Mouse (Mus musculus): ENCODE results near the gene Ncan. TPM values are rescaled to one million over a fixed set of nuclear protein-coding genes. Genes with fewer than 3 reads are reported as not detected.

Ncan gene
- polyA plus RNA-seq, 1 experiment from 2014 or later, result 0.13 TPM

Small RNA genes lying within 50 kb of the gene (microRNA-seq; reads per million reads assigned to microRNA genes)
- gene Mir7066, result not detected

Other genes starting within 250 kb of the Ncan start
- gene Cilp2, start 233.2 kb downstream of the Ncan start, polyA plus RNA-seq (2015; fragmentation: Nextera tagmentation; extraction: Ambion mirVana), result 0.29 and 0.47 TPM in 2 replicates
- gene Tssk6, start 218.7 kb downstream of the Ncan start, polyA plus RNA-seq (2015; fragmentation: Nextera tagmentation; extraction: Ambion mirVana), result 1.1 and 2.0 TPM in 2 replicates
- gene Ndufa13, start 218.3 kb downstream of the Ncan start, polyA plus RNA-seq (2015; fragmentation: Nextera tagmentation; extraction: Ambion mirVana), result 372 and 379 TPM in 2 replicates
- gene Yjefn3, start 218.2 kb downstream of the Ncan start, polyA plus RNA-seq (2015; fragmentation: Nextera tagmentation; extraction: Ambion mirVana), result 8.2 and 8.7 TPM in 2 replicates
- gene Gatad2a, start 124.5 kb downstream of the Ncan start, polyA plus RNA-seq (2015; fragmentation: Nextera tagmentation; extraction: Ambion mirVana), result 26.2 and 26.8 TPM in 2 replicates
- 38.4 and 42.9 TPM in 2 replicates for gene Mau2, start 78.1 kb downstream of the Ncan start, polyA plus RNA-seq (2015; fragmentation: Nextera tagmentation; extraction: Ambion mirVana)
- 30.0 and 30.4 TPM in 2 replicates for gene Sugp1, start 78.1 kb downstream of the Ncan start, polyA plus RNA-seq (2015; fragmentation: Nextera tagmentation; extraction: Ambion mirVana)
- 0.96 and 1.4 TPM in 2 replicates for gene Tm6sf2, start 47.9 kb downstream of the Ncan start, polyA plus RNA-seq (2015; fragmentation: Nextera tagmentation; extraction: Ambion mirVana)
- gene Hapln4, start 37.4 kb downstream of the Ncan start, polyA plus RNA-seq (2015; fragmentation: Nextera tagmentation; extraction: Ambion mirVana), result 0.04 TPM in 1 of 2 replicates, not detected in the other
- gene Nr2c2ap, start 10.5 kb upstream of the Ncan start, polyA plus RNA-seq (2015; fragmentation: Nextera tagmentation; extraction: Ambion mirVana), result 35.7 and 37.8 TPM in 2 replicates
- 18.9 and 21.0 TPM in 2 replicates for gene Rfxank, start 18.3 kb upstream of the Ncan start, polyA plus RNA-seq (2015; fragmentation: Nextera tagmentation; extraction: Ambion mirVana)
- gene Borcs8, start 18.6 kb upstream of the Ncan start, polyA plus RNA-seq (2015; fragmentation: Nextera tagmentation; extraction: Ambion mirVana), result 38.0 and 40.1 TPM in 2 replicates
- gene Mef2b, start 18.8 kb upstream of the Ncan start, polyA plus RNA-seq (2015; fragmentation: Nextera tagmentation; extraction: Ambion mirVana), result 0.51 and 1.1 TPM in 2 replicates
- gene Tmem161a, start 51.5 kb upstream of the Ncan start, polyA plus RNA-seq (2015; fragmentation: Nextera tagmentation; extraction: Ambion mirVana), result 88.9 and 103 TPM in 2 replicates
- gene Slc25a42, start 91.4 kb upstream of the Ncan start, polyA plus RNA-seq (2015; fragmentation: Nextera tagmentation; extraction: Ambion mirVana), result 11.7 and 13.7 TPM in 2 replicates
- gene Sugp2, start 113.4 kb upstream of the Ncan start, polyA plus RNA-seq (2015; fragmentation: Nextera tagmentation; extraction: Ambion mirVana), result 25.7 and 28.1 TPM in 2 replicates
- gene Armc6, start 113.6 kb upstream of the Ncan start, polyA plus RNA-seq (2015; fragmentation: Nextera tagmentation; extraction: Ambion mirVana), result 19.6 and 22.1 TPM in 2 replicates
- 26.6 and 30.2 TPM in 2 replicates for gene Homer3, start 162.0 kb upstream of the Ncan start, polyA plus RNA-seq (2015; fragmentation: Nextera tagmentation; extraction: Ambion mirVana)
- 34.1 and 34.2 TPM in 2 replicates for gene Ddx49, start 181.6 kb upstream of the Ncan start, polyA plus RNA-seq (2015; fragmentation: Nextera tagmentation; extraction: Ambion mirVana)
- gene Cope, start 181.6 kb upstream of the Ncan start, polyA plus RNA-seq (2015; fragmentation: Nextera tagmentation; extraction: Ambion mirVana), result 326 and 334 TPM in 2 replicates
- gene Cers1, start 194.9 kb upstream of the Ncan start, polyA plus RNA-seq (2015; fragmentation: Nextera tagmentation; extraction: Ambion mirVana), result 1.3 TPM in 2 replicates
- 0.45 and 1.4 TPM in 2 replicates for gene Gdf1, start 208.9 kb upstream of the Ncan start, polyA plus RNA-seq (2015; fragmentation: Nextera tagmentation; extraction: Ambion mirVana)
- 7.9 and 9.7 TPM in 2 replicates for gene Upf1, start 232.4 kb upstream of the Ncan start, polyA plus RNA-seq (2015; fragmentation: Nextera tagmentation; extraction: Ambion mirVana)

All from heart, embryonic 16.5 days (tissue).